Mouse (Mus musculus) colon, adult 2 months (tissue): Measurements from ENCODE around the gene Rhox4d. TPM values are rescaled to one million over a fixed set of nuclear protein-coding genes. Genes with fewer than 3 reads are reported as not detected.

Experiments used
- polyA plus RNA-seq: library from polyadenylated mRNA; depleted of rRNA; stranded (reverse); fragments of >200 nt; gene quantifications from 2 replicates; pipeline ENCODE4 v1.2.3, GENCODE M21; 2012; rRNA removed

Rhox4d gene
- not detected in 2 replicates for polyA plus RNA-seq

GRCm38 (mm10) chrX:37514059-37514458, at the start of gene Rhox4d:
Gene Rhox4d, plus strand, starts transcription at chrX:37514359.

GRCm38 (mm10) chrX:37480037-37480436, 34.1 kb upstream of the Rhox4d start, which contains the start of gene Rhox4c:
Gene Rhox4c, plus strand, starts transcription at chrX:37480337.

GRCm38 (mm10) chrX:37530152-37530551, 16.0 kb downstream of the Rhox4d start, which contains the start of gene Rhox2e:
Gene Rhox2e, plus strand, starts transcription at chrX:37530452.

GRCm38 (mm10) chrX:37541719-37542118, 27.6 kb downstream of the Rhox4d start, which contains the start of gene Rhox3e:
Gene Rhox3e, plus strand, starts transcription at chrX:37542019.

GRCm38 (mm10) chrX:37557112-37557511, 43.0 kb downstream of the Rhox4d start, which contains the start of gene Rhox4e:
Gene Rhox4e, plus strand, starts transcription at chrX:37557412.

Other genes with a start within 250 kb of the Rhox4d start
- not detected in 2 replicates for gene Rhox4a, start 249.0 kb upstream of the Rhox4d start, polyA plus RNA-seq
- gene Rhox3a2, start 134.3 kb upstream of the Rhox4d start, polyA plus RNA-seq, result not detected in 2 replicates
- not detected in 2 replicates for gene Rhox4a2, start 123.5 kb upstream of the Rhox4d start, polyA plus RNA-seq
- gene Rhox2b, start 102.3 kb upstream of the Rhox4d start, polyA plus RNA-seq, result not detected in 2 replicates
- not detected in 2 replicates for gene Rhox4b, start 81.9 kb upstream of the Rhox4d start, polyA plus RNA-seq
- gene Rhox2c, start 60.7 kb upstream of the Rhox4d start, polyA plus RNA-seq, result not detected in 2 replicates
- gene Rhox3c, start 55.8 kb upstream of the Rhox4d start, polyA plus RNA-seq, result not detected in 2 replicates
- not detected in 2 replicates for gene Rhox4c, start 34.0 kb upstream of the Rhox4d start, polyA plus RNA-seq
- not detected in 2 replicates for gene Rhox2d, start 20.9 kb upstream of the Rhox4d start, polyA plus RNA-seq
- not detected in 2 replicates for gene Rhox2e, start 16.1 kb downstream of the Rhox4d start, polyA plus RNA-seq
- not detected in 2 replicates for gene Rhox3e, start 27.7 kb downstream of the Rhox4d start, polyA plus RNA-seq
- not detected in 2 replicates for gene Rhox4e, start 43.1 kb downstream of the Rhox4d start, polyA plus RNA-seq
- not detected in 2 replicates for gene Rhox2f, start 57.0 kb downstream of the Rhox4d start, polyA plus RNA-seq
- not detected in 2 replicates for gene Rhox3f, start 66.6 kb downstream of the Rhox4d start, polyA plus RNA-seq
- not detected in 2 replicates for gene Rhox4f, start 93.3 kb downstream of the Rhox4d start, polyA plus RNA-seq
- gene Rhox3g, start 114.3 kb downstream of the Rhox4d start, polyA plus RNA-seq, result not detected in 2 replicates
- gene Rhox2g, start 129.1 kb downstream of the Rhox4d start, polyA plus RNA-seq, result not detected in 2 replicates
- not detected in 2 replicates for gene Rhox4g, start 137.0 kb downstream of the Rhox4d start, polyA plus RNA-seq
- not detected in 2 replicates for gene Rhox3h, start 154.4 kb downstream of the Rhox4d start, polyA plus RNA-seq
- gene Rhox2h, start 158.9 kb downstream of the Rhox4d start, polyA plus RNA-seq, result not detected in 2 replicates